Mouse (Mus musculus): ENCODE data around the gene Tagap. TPM values are rescaled to one million over a fixed set of nuclear protein-coding genes. Genes with fewer than 3 reads are reported as not detected.
"Not testable (repeated sequence)": the region's sequence is repeated elsewhere in the genome, so short reads cannot be mapped to it uniquely, and the experiment has no call there.

The Tagap gene
- polyA plus RNA-seq, 1 experiment from 2014 or later, result 0.43 TPM

- 74% methylated on average over 7 of the region's 8 CpGs for WGBS
- not testable (repeated sequence) for H3K4me1 ChIP-seq (replicated peaks); H3K36me3 ChIP-seq; H3K4me2 ChIP-seq; H3K9ac ChIP-seq; H3K27ac ChIP-seq (ENCODE audit: poor library complexity, severe bottlenecking); ATAC-seq (ENCODE audit: insufficient number of reproducible peaks, low FRiP score); H3K4me3 ChIP-seq; H3K9me3 ChIP-seq (replicated peaks)
- H3K27me3 ChIP-seq (replicated peaks), result peaks cover 15% of the 10 kb centered on the region; the same call in 1 of the 2 replicates
These were observed 6.3 kb downstream of the Tagap start for GRCm38 (mm10) chr17:7932121-7932520.

GRCm38 (mm10) chr17:7939640-7940039 is 13.8 kb downstream of the Tagap start:
- H3K27ac ChIP-seq (ENCODE audit: poor library complexity, severe bottlenecking), result no peak overlapping the region
- no peak for ATAC-seq (ENCODE audit: insufficient number of reproducible peaks, low FRiP score)

GRCm38 (mm10) chr17:7945117-7946052 is 19.6 kb downstream of the Tagap start, which contains the start of gene Rsph3a:
Gene Rsph3a (plus strand): TSS chr17:7945614.
- Histone ChIP-seq H3K27ac (ENCODE audit: poor library complexity, severe bottlenecking) (peak within 1 kb of the TSS; percentile 97), H3K4me2 (peak within 1 kb of the TSS; percentile 65), H3K4me3 (peak within 1 kb of the TSS; percentile 70), H3K9ac (peak within 1 kb of the TSS; percentile 81)
- not testable (repeated sequence) for H3K9me3 ChIP-seq (replicated peaks); H3K27me3 ChIP-seq (replicated peaks); H3K36me3 ChIP-seq; H3K4me1 ChIP-seq (replicated peaks)
- 3% methylated on average over 55 of the region's 58 CpGs for WGBS
- ATAC-seq (ENCODE audit: insufficient number of reproducible peaks, low FRiP score), result peak; percentile 97

More at GRCm38 (mm10) chr17:7939640-7940039, 13.8 kb downstream of the Tagap start:
- no peak overlapping the region for H3K4me3 ChIP-seq
- H3K9ac ChIP-seq, result no peak overlapping the region
- no peaks in the 10 kb centered on the region for H3K27me3 ChIP-seq (replicated peaks)
- no peaks in the 10 kb centered on the region for H3K36me3 ChIP-seq
- 53% methylated on average over 8 of the region's 8 CpGs for WGBS
- H3K9me3 ChIP-seq (replicated peaks), result no peaks in the 10 kb centered on the region
- 0 out of 2 replicates have a peak, but pooled peaks cover under 1% of the 10 kb centered on the region for H3K4me1 ChIP-seq (replicated peaks)
- no peak overlapping the region for H3K4me2 ChIP-seq

- ATAC-seq (ENCODE audit: insufficient number of reproducible peaks, low FRiP score), result 0 out of 2 replicates have a peak, but pooled peaks have one; percentile 2
- peak overlapping the region; percentile 70 for H3K4me3 ChIP-seq
- not testable (repeated sequence) for H3K36me3 ChIP-seq; H3K27me3 ChIP-seq (replicated peaks); H3K9me3 ChIP-seq (replicated peaks); H3K4me1 ChIP-seq (replicated peaks)
- H3K9ac ChIP-seq, result peak overlapping the region; percentile 58; the same call in 1 of the 2 replicates
- peak overlapping the region; percentile 97 for H3K27ac ChIP-seq (ENCODE audit: poor library complexity, severe bottlenecking)
- peak overlapping the region; percentile 65 for H3K4me2 ChIP-seq
- WGBS, result 0% methylated on average over 19 of the region's 27 CpGs
These were observed 20.3 kb downstream of the Tagap start for GRCm38 (mm10) chr17:7946053-7946627.

- WGBS, result no CpG with 5 or more reads among the region's 4 CpGs
These were observed 25.5 kb downstream of the Tagap start for GRCm38 (mm10) chr17:7951333-7951732.

GRCm38 (mm10) chr17:7957242-7957641 is 31.4 kb downstream of the Tagap start:
- WGBS, result 93% methylated on average over 9 of the region's 9 CpGs
- H3K27me3 ChIP-seq (replicated peaks); H3K4me3 ChIP-seq; H3K27ac ChIP-seq (ENCODE audit: poor library complexity, severe bottlenecking); ATAC-seq (ENCODE audit: insufficient number of reproducible peaks, low FRiP score); H3K9ac ChIP-seq; H3K4me2 ChIP-seq; H3K4me1 ChIP-seq (replicated peaks); H3K36me3 ChIP-seq; H3K9me3 ChIP-seq (replicated peaks): not testable (repeated sequence)

More at GRCm38 (mm10) chr17:7951333-7951732, 25.5 kb downstream of the Tagap start:
- H3K9me3 ChIP-seq (replicated peaks); ATAC-seq (ENCODE audit: insufficient number of reproducible peaks, low FRiP score); H3K27me3 ChIP-seq (replicated peaks); H3K9ac ChIP-seq; H3K36me3 ChIP-seq; H3K4me2 ChIP-seq; H3K27ac ChIP-seq (ENCODE audit: poor library complexity, severe bottlenecking); H3K4me1 ChIP-seq (replicated peaks); H3K4me3 ChIP-seq: not testable (repeated sequence)

- H3K9ac ChIP-seq; H3K4me3 ChIP-seq; H3K4me1 ChIP-seq (replicated peaks); H3K27me3 ChIP-seq (replicated peaks); H3K4me2 ChIP-seq; H3K9me3 ChIP-seq (replicated peaks); H3K36me3 ChIP-seq; ATAC-seq (ENCODE audit: insufficient number of reproducible peaks, low FRiP score); H3K27ac ChIP-seq (ENCODE audit: poor library complexity, severe bottlenecking): not testable (repeated sequence)
- WGBS, result 56% methylated on average over 4 of the region's 4 CpGs
These were observed 37.5 kb downstream of the Tagap start for GRCm38 (mm10) chr17:7963333-7963732.

- not testable (repeated sequence) for H3K36me3 ChIP-seq; ATAC-seq (ENCODE audit: insufficient number of reproducible peaks, low FRiP score)
- 72% methylated on average over 2 of the region's 2 CpGs for WGBS
These were observed 38.6 kb downstream of the Tagap start for GRCm38 (mm10) chr17:7964398-7964797.

GRCm38 (mm10) chr17:7968490-7968889 is 42.7 kb downstream of the Tagap start:
- H3K27ac ChIP-seq (ENCODE audit: poor library complexity, severe bottlenecking); H3K4me2 ChIP-seq; H3K27me3 ChIP-seq (replicated peaks); ATAC-seq (ENCODE audit: insufficient number of reproducible peaks, low FRiP score); H3K4me1 ChIP-seq (replicated peaks); H3K9me3 ChIP-seq (replicated peaks); H3K9ac ChIP-seq; H3K4me3 ChIP-seq; H3K36me3 ChIP-seq: not testable (repeated sequence)
- 86% methylated on average over 3 of the region's 5 CpGs for WGBS

More at GRCm38 (mm10) chr17:7964398-7964797, 38.6 kb downstream of the Tagap start:
- not testable (repeated sequence) for H3K4me1 ChIP-seq (replicated peaks); H3K9me3 ChIP-seq (replicated peaks); H3K9ac ChIP-seq; H3K4me2 ChIP-seq; H3K27me3 ChIP-seq (replicated peaks); H3K27ac ChIP-seq (ENCODE audit: poor library complexity, severe bottlenecking); H3K4me3 ChIP-seq

- not testable (repeated sequence) for H3K4me1 ChIP-seq (replicated peaks); H3K4me3 ChIP-seq; H3K4me2 ChIP-seq; H3K9me3 ChIP-seq (replicated peaks); H3K27ac ChIP-seq (ENCODE audit: poor library complexity, severe bottlenecking); H3K27me3 ChIP-seq (replicated peaks); H3K9ac ChIP-seq; H3K36me3 ChIP-seq; ATAC-seq (ENCODE audit: insufficient number of reproducible peaks, low FRiP score)
- 56% methylated on average over 2 of the region's 6 CpGs for WGBS
These were observed 44.0 kb downstream of the Tagap start for GRCm38 (mm10) chr17:7969782-7970181.

- H3K9ac ChIP-seq; H3K27ac ChIP-seq (ENCODE audit: poor library complexity, severe bottlenecking); H3K4me3 ChIP-seq; ATAC-seq (ENCODE audit: insufficient number of reproducible peaks, low FRiP score); H3K4me2 ChIP-seq; H3K36me3 ChIP-seq; H3K4me1 ChIP-seq (replicated peaks); H3K27me3 ChIP-seq (replicated peaks); H3K9me3 ChIP-seq (replicated peaks): not testable (repeated sequence)
- 86% methylated on average over 1 of the region's 2 CpGs for WGBS
These were observed 57.7 kb downstream of the Tagap start for GRCm38 (mm10) chr17:7983484-7983883.

Measured in heart, embryonic 12.5 days (tissue).